Mouse (Mus musculus): ENCODE results near the gene A530064D06Rik.

DNA sequence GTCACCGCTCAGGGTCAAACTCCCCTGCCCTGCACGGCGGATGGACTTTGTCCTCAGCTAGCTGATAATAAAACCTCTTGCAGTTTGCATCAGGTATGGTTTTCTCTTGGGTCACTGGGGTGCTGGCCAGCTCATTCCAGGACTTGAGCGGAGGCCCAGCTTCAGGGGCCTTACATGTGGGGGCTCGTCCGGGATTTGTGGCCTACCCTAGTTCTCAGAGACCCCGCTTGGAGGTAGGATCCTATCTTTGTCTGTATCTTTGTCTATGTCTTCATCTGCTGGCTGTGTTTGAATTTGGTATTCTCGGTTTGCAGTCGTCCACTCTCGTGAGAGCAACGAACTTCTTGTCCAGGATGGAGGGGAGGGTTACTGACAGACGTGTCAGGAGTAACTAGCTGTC, 36.0 kb upstream of the A530064D06Rik start:
- TF ChIP-seq CTCF (IDR thresholded peaks at IDR 0.05; ENCODE audit: low read depth, low read length) (no peak), POLR2AphosphoS5 (IDR thresholded peaks at IDR 0.05; ENCODE audit: insufficient replicate concordance, low read depth, low read length) (no peak)

Data from G1E (cell line).